Mouse (Mus musculus) embryo, embryonic 10 days (tissue): ENCODE results near the gene Cdc26.

Experiments used
- DNase-seq: peaks from one replicate; pipeline ENCODE4 v3.0.0-alpha.2; 2015; ENCODE audit warnings: low spot score

Cdc26 gene

GRCm38 (mm10) chr4:62408601-62409282 is at the start of gene Cdc26, which contains the start of gene Prpf4:
TSS of gene Cdc26 (minus strand) at chr4:62408642.
TSS of gene Prpf4 (plus strand) at chr4:62408797.
- peak; percentile 100 for DNase-seq

- peak; percentile 51 for DNase-seq
These were observed 46.6 kb upstream of the Cdc26 start for GRCm38 (mm10) chr4:62454995-62455394.

GRCm38 (mm10) chr4:62440986-62441385 is 32.5 kb upstream of the Cdc26 start:
- no peak for DNase-seq

- no peak for DNase-seq
These were observed 32.1 kb upstream of the Cdc26 start for GRCm38 (mm10) chr4:62440544-62440943.

- DNase-seq: no peak
These were observed 31.4 kb upstream of the Cdc26 start for GRCm38 (mm10) chr4:62439793-62440192.

GRCm38 (mm10) chr4:62437871-62438270 is 29.4 kb upstream of the Cdc26 start:
- DNase-seq: no peak

GRCm38 (mm10) chr4:62437256-62437778 is 28.9 kb upstream of the Cdc26 start:
- no peak for DNase-seq

- no peak for DNase-seq
These were observed 26.6 kb upstream of the Cdc26 start, which contains the start of gene Rnf183 for GRCm38 (mm10) chr4:62435081-62435480. TSS of gene Rnf183 (minus strand) at chr4:62435252.

- no peak for DNase-seq
These were observed 25.8 kb upstream of the Cdc26 start for GRCm38 (mm10) chr4:62433939-62434870.

- DNase-seq: no peak
These were observed 23.1 kb upstream of the Cdc26 start for GRCm38 (mm10) chr4:62431522-62431921.

GRCm38 (mm10) chr4:62430678-62431077 is 22.2 kb upstream of the Cdc26 start:
- no peak for DNase-seq

GRCm38 (mm10) chr4:62429616-62430015 is 21.2 kb upstream of the Cdc26 start:
- no peak for DNase-seq

GRCm38 (mm10) chr4:62427978-62428758 is 19.7 kb upstream of the Cdc26 start:
- DNase-seq: no peak

- no peak for DNase-seq
These were observed 17.4 kb upstream of the Cdc26 start for GRCm38 (mm10) chr4:62425891-62426290.

- DNase-seq: no peak
These were observed 10.6 kb upstream of the Cdc26 start for GRCm38 (mm10) chr4:62419091-62419490.

- DNase-seq: no peak
These were observed 10.0 kb upstream of the Cdc26 start for GRCm38 (mm10) chr4:62418448-62418847.

- DNase-seq: no peak
These were observed 3.2 kb upstream of the Cdc26 start for GRCm38 (mm10) chr4:62411606-62412005.

GRCm38 (mm10) chr4:62410325-62410724 is 1.9 kb upstream of the Cdc26 start:
- DNase-seq: no peak

- DNase-seq: no peak
These were observed 1.2 kb upstream of the Cdc26 start for GRCm38 (mm10) chr4:62409615-62410014.

- DNase-seq: peak; percentile 88
These were observed 486 bp downstream of the Cdc26 start for GRCm38 (mm10) chr4:62407730-62408582.

GRCm38 (mm10) chr4:62406133-62406532 is 2.3 kb downstream of the Cdc26 start:
- no peak for DNase-seq
